Comparison of ENCODE assay signal across 14 mouse cellular contexts in genomic region chr7:142434137-142434865, GRCm38 (mm10). TPM values are rescaled to one million over a fixed set of nuclear protein-coding genes. Genes with fewer than 3 reads are reported as not detected.
DNase-seq lines count a peak whose midpoint lies in the region; ATAC-seq and TF ChIP-seq lines count a peak whose summit lies in the region.
"Had no signal": no experiment of that assay in that cellular context is flagged by ENCODE, and none has a peak within 500 bp of the region (broad histone marks: within the 10 kb centered on the region; RNA-seq: fewer than 3 reads in every experiment).

Gene Syt8 (plus strand): TSS chr7:142434850.

- H3K27me3 ChIP-seq in heart, embryonic 13.5 days (replicated peaks): no peaks in the 10 kb centered on the region
- H3K27me3 ChIP-seq in limb, embryonic 14.5 days (ENCODE audit: control insufficient read depth, insufficient read depth, low read length): no peaks in the 10 kb centered on the region
- H3K27me3 ChIP-seq: forebrain, embryonic 15.5 days; hindbrain, embryonic 15.5 days had no signal

- peaks cover 45% of the 10 kb centered on the region for H3K4me1 ChIP-seq in heart, embryonic 13.5 days
- peaks cover 49% of the 10 kb centered on the region for H3K4me1 ChIP-seq in limb, embryonic 14.5 days (ENCODE audit: control insufficient read depth, insufficient read depth, low read length)

- no peak for ATAC-seq in heart, embryonic 13.5 days (ENCODE audit: extremely low read depth, insufficient number of reproducible peaks, low FRiP score, low TSS enrichment)
- no peak for ATAC-seq in limb, embryonic 14.5 days (ENCODE audit: low FRiP score, low read depth)
- ATAC-seq in erythroid progenitor cell, adult 5-6 weeks (replicated peaks; ENCODE audit: low FRiP score, poor library complexity, severe bottlenecking): no peak
- ATAC-seq: forebrain, embryonic 15.5 days; midbrain, embryonic 16.5 days had no signal

- no peak for TF ChIP-seq POLR2A in limb, embryonic 14.5 days (IDR thresholded peaks at IDR 0.05; ENCODE audit: borderline replicate concordance, extremely low read depth, insufficient read depth, insufficient read length)

- DNase-seq in heart, adult 8-10 months (ENCODE audit: low spot score): no peak
- peak; percentile 88 for DNase-seq in urinary bladder, postnatal 14 days (ENCODE audit: low spot score)
- DNase-seq in urinary bladder, postnatal 10 days (ENCODE audit: low spot score): no peak
- DNase-seq in limb, embryonic 14.5 days (ENCODE audit: low spot score): no peak
- peak; percentile 56 for DNase-seq in yolk sac, embryonic 10.5 days (ENCODE audit: low spot score)
- DNase-seq in cerebellum, adult 11-12 months: no peak

- H3K36me3 ChIP-seq in heart, embryonic 13.5 days: no peaks in the 10 kb centered on the region
- no peaks in the 10 kb centered on the region for H3K36me3 ChIP-seq in limb, embryonic 14.5 days (ENCODE audit: control insufficient read depth, insufficient read depth, low read length)
- H3K36me3 ChIP-seq: forebrain, embryonic 15.5 days; hindbrain, embryonic 15.5 days had no signal

- H3K9me3 ChIP-seq in heart, embryonic 13.5 days: no peaks in the 10 kb centered on the region
- no peaks in the 10 kb centered on the region for H3K9me3 ChIP-seq in limb, embryonic 14.5 days (ENCODE audit: control insufficient read depth, low read length)
- H3K9me3 ChIP-seq: forebrain, embryonic 15.5 days; hindbrain, embryonic 15.5 days had no signal

- H3K27ac ChIP-seq in heart, embryonic 13.5 days (replicated peaks): peak within 1 kb of the TSS; percentile 73
- H3K27ac ChIP-seq in limb, embryonic 14.5 days (replicated peaks; ENCODE audit: low read depth, low read length): peak within 1 kb of the TSS; percentile 63
- H3K27ac ChIP-seq: forebrain, embryonic 15.5 days; hindbrain, embryonic 15.5 days; liver, embryonic 14.5 days had no signal

- peak within 1 kb of the TSS; percentile 24; the same call in 1 of the 2 replicates for H3K4me2 ChIP-seq in heart, embryonic 13.5 days
- H3K4me2 ChIP-seq in limb, embryonic 14.5 days (replicated peaks; ENCODE audit: low read depth, low read length, severe bottlenecking): no peak within 1 kb of the TSS
- H3K4me2 ChIP-seq: forebrain, embryonic 15.5 days; hindbrain, embryonic 15.5 days had no signal

- WGBS in heart, embryonic 13.5 days: 65% methylated on average over 10 of the region's 10 CpGs
- WGBS in limb, embryonic 14.5 days: 82% methylated on average over 10 of the region's 10 CpGs

- no peak within 1 kb of the TSS for H3K4me3 ChIP-seq in heart, embryonic 13.5 days
- H3K4me3 ChIP-seq in limb, embryonic 14.5 days (replicated peaks; ENCODE audit: low read length): no peak within 1 kb of the TSS
- H3K4me3 ChIP-seq: forebrain, embryonic 15.5 days; hindbrain, embryonic 15.5 days had no signal

- peak within 1 kb of the TSS; percentile 63 for H3K9ac ChIP-seq in heart, embryonic 13.5 days
- H3K9ac ChIP-seq in limb, embryonic 14.5 days (ENCODE audit: low read depth, low read length, severe bottlenecking): 0 out of 2 replicates have a peak within 1 kb of the TSS, but pooled peaks have one; percentile 12
- H3K9ac ChIP-seq: forebrain, embryonic 15.5 days; hindbrain, embryonic 15.5 days; liver, embryonic 14.5 days had no signal

RNA-seq across cellular contexts. Expression of gene Syt8, which starts in this region (rescaled TPM):
- polyA plus RNA-seq in heart, embryonic 13.5 days (2015; fragmentation: Nextera tagmentation; extraction: Ambion mirVana): 0.19 and 0.41 TPM in 2 replicates
- under 1 TPM in 1 of 4 experiments, not detected in 3; 0.25 TPM for total RNA-seq in heart, adult 8-10 months (2022)
- polyA plus RNA-seq in limb, embryonic 14.5 days (2012; rRNA removed): 4.9 and 7.3 TPM in 2 replicates
- polyA plus RNA-seq in limb, embryonic 14.5 days (2014; fragmentation: Nextera tagmentation; extraction: Ambion mirVana): 1.5 and 2.0 TPM in 2 replicates
- total RNA-seq in erythroid progenitor cell, adult 5-6 weeks (2015; ENCODE audit: low replicate concordance): not detected in 2 replicates
- total RNA-seq in erythroid progenitor cell, adult 5-6 weeks (2017; ENCODE audit: low replicate concordance): not detected in 2 replicates
- total RNA-seq: adrenal gland, adult 18-20 months had no signal
- polyA plus RNA-seq: cerebellum, adult 2 months; forebrain, embryonic 15.5 days; hindbrain, embryonic 15.5 days; midbrain, embryonic 16.5 days had no signal

Comparison
In these comparisons a context has a peak if more than half of its experiments do, and no peak if none do; other contexts are left out.
1. DNase-seq: peak in urinary bladder, postnatal 14 days (single experiment) and yolk sac, embryonic 10.5 days (single experiment); none in heart, adult 8-10 months (single experiment), urinary bladder, postnatal 10 days (single experiment), limb, embryonic 14.5 days (single experiment) and cerebellum, adult 11-12 months (single experiment).